8 mouse cellular contexts compared by ENCODE assay signal in the genomic region with DNA sequence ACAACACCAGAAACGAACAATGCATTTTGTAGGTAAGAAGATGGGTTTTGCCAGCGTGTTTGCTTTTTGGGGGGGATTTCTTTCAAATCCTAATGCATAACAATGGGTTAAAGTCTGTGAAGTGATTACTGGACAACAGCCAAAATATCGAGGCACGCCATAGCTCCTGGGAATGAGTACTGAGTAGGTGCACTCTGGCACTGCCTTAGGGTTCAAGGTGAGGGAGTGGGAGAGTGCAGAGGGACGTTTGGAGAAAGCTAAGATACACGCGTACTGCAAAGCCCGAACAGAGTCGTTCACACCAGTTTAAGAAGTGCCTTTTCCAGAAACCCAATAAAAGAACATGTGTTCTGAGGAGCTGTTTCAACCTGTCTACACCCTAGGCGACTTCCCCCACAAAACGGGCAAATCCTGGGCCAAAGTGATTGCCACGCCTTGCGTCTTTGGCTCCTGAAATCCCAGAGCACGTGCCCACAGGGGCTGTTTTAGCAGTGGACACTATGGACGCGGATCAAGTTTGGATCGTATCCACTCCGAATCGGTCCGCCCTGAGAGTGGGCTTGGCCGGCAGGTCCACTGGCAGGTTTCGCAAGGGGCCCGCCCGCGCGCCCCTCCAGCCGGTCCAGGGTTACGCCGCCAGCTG. TPM values are rescaled to one million over a fixed set of nuclear protein-coding genes. Genes with fewer than 3 reads are reported as not detected.
DNase-seq lines count a peak whose midpoint lies in the region; ATAC-seq lines count a peak whose summit lies in the region.

No protein-coding gene starts in this region.

- no peak for DNase-seq in heart, postnatal 14 days
- peak; percentile 70 for DNase-seq in urinary bladder, postnatal 25 days (ENCODE audit: low spot score)
- DNase-seq in urinary bladder, postnatal 14 days (ENCODE audit: low spot score), result no peak
- DNase-seq in liver, embryonic 11.5 days (ENCODE audit: low spot score), result no peak
- no peak for DNase-seq in natural killer cell, adult 2 months (ENCODE audit: low spot score in 2 of 2)
- DNase-seq in spleen, adult 18-20 months, result no peak

- H3K4me1 ChIP-seq in heart, embryonic 11.5 days (ENCODE audit: control insufficient read depth, insufficient read depth, low read length), result no peaks in the 10 kb centered on the region; the same call in 1 of the 2 replicates
- H3K4me1 ChIP-seq in forebrain, embryonic 15.5 days, result peaks cover 22% of the 10 kb centered on the region
- peaks cover 7% of the 10 kb centered on the region; the same call in 1 of the 2 replicates for H3K4me1 ChIP-seq in liver, embryonic 11.5 days (replicated peaks; ENCODE audit: control insufficient read depth, insufficient read depth, low read length)

- peak overlapping the region; percentile 63 for H3K9ac ChIP-seq in heart, embryonic 11.5 days (ENCODE audit: low read depth, low read length)
- H3K9ac ChIP-seq in forebrain, embryonic 15.5 days (replicated peaks), result peak overlapping the region; percentile 83
- H3K9ac ChIP-seq in liver, embryonic 11.5 days (ENCODE audit: low read depth, low read length), result peak overlapping the region; percentile 70

- intact Hi-C loops in heart, postnatal 14 days (cut with DNase I), result loop anchor here (2.0 to 5.0 kb wide), 6 partner anchors 50 to 430 kb away; partner anchors contain the start of gene Actr2

- H3K27ac ChIP-seq in heart, embryonic 11.5 days (ENCODE audit: low read depth, low read length), result peak overlapping the region; percentile 46
- peak overlapping the region; percentile 93 for H3K27ac ChIP-seq in forebrain, embryonic 15.5 days (replicated peaks)
- no peak overlapping the region for H3K27ac ChIP-seq in liver, embryonic 11.5 days (ENCODE audit: low read depth, low read length)

- under 1% methylated on average over 29 of the region's 29 CpGs for WGBS in heart, embryonic 11.5 days (ENCODE audit: insufficient replicate concordance)
- WGBS in forebrain, embryonic 15.5 days, result 1% methylated on average over 29 of the region's 29 CpGs
- WGBS in liver, embryonic 11.5 days, result 2% methylated on average over 29 of the region's 29 CpGs

- ATAC-seq in heart, embryonic 11.5 days (replicated peaks; ENCODE audit: insufficient number of reproducible peaks, low FRiP score, low TSS enrichment), result no peak
- peak; percentile 0; the same call in 1 of the 2 replicates for ATAC-seq in forebrain, embryonic 15.5 days (replicated peaks)
- no peak for ATAC-seq in liver, embryonic 11.5 days (replicated peaks; ENCODE audit: low FRiP score)

- peak overlapping the region; percentile 71 for H3K4me2 ChIP-seq in heart, embryonic 11.5 days
- H3K4me2 ChIP-seq in forebrain, embryonic 15.5 days (replicated peaks), result peak overlapping the region; percentile 64
- peak overlapping the region; percentile 64 for H3K4me2 ChIP-seq in liver, embryonic 11.5 days

- H3K36me3 ChIP-seq in heart, embryonic 11.5 days (ENCODE audit: control insufficient read depth, insufficient read depth, low read length), result no peaks in the 10 kb centered on the region
- no peaks in the 10 kb centered on the region for H3K36me3 ChIP-seq in forebrain, embryonic 15.5 days
- H3K36me3 ChIP-seq in liver, embryonic 11.5 days (ENCODE audit: control insufficient read depth, insufficient read depth, low read length), result no peaks in the 10 kb centered on the region

- no peaks in the 10 kb centered on the region; the same call in 1 of the 2 replicates for H3K27me3 ChIP-seq in heart, embryonic 11.5 days (ENCODE audit: control insufficient read depth, insufficient read depth, low read length)
- H3K27me3 ChIP-seq in forebrain, embryonic 15.5 days, result no peaks in the 10 kb centered on the region
- no peaks in the 10 kb centered on the region for H3K27me3 ChIP-seq in liver, embryonic 11.5 days (replicated peaks; ENCODE audit: control insufficient read depth, insufficient read depth, low read length)

- H3K4me3 ChIP-seq in heart, embryonic 11.5 days (ENCODE audit: low read depth, low read length), result peak overlapping the region; percentile 90
- H3K4me3 ChIP-seq in forebrain, embryonic 15.5 days, result peak overlapping the region; percentile 91
- peak overlapping the region; percentile 83 for H3K4me3 ChIP-seq in liver, embryonic 11.5 days (ENCODE audit: low read depth, low read length)

- H3K9me3 ChIP-seq in heart, embryonic 11.5 days (replicated peaks; ENCODE audit: control insufficient read depth, low read length), result no peaks in the 10 kb centered on the region
- no peaks in the 10 kb centered on the region for H3K9me3 ChIP-seq in forebrain, embryonic 15.5 days
- H3K9me3 ChIP-seq in liver, embryonic 11.5 days (ENCODE audit: control insufficient read depth, low read length), result no peaks in the 10 kb centered on the region

RNA-seq across cellular contexts. Expression of gene Sertad2, which starts 0.9 kb away (rescaled TPM):
- 24.1 and 29.9 TPM in 2 replicates for polyA plus RNA-seq in heart, embryonic 11.5 days (2014; fragmentation: Nextera tagmentation; extraction: Ambion mirVana)
- total RNA-seq in heart, postnatal 14 days (2021), result 10 to 100 TPM; 15.4 to 20.1 TPM
- polyA plus RNA-seq in forebrain, embryonic 15.5 days (2015; fragmentation: Nextera tagmentation; extraction: Ambion mirVana), result 36.2 and 39.6 TPM in 2 replicates
- 16.2 and 21.4 TPM in 2 replicates for polyA plus RNA-seq in liver, embryonic 11.5 days (2014; fragmentation: Nextera tagmentation; extraction: Ambion mirVana)
